Mouse (Mus musculus): Measurements from ENCODE around the gene Synj2bp.

DNA sequence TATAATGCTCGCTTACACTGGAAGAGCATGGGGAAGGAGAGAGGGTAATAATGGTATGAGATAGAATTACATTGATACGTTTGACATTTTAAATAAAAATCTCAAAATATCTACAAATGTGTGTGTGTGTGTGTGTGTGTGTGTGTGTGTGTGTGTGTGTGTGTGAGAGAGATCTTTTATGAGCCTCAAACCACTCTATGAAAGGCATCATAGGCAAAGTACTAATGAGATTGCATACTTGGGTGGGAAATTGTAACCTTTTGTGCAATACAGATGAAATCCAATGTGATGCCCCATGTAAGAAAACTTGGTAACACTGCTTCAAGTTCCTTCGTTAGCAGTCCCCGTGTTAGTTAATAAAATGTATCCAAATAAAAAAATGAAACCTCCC lies 313 bp upstream of the Synj2bp start:
- no peak for TF ChIP-seq NRF1 (IDR thresholded peaks at IDR 0.05; ENCODE audit: insufficient read depth, low read depth, low read length, poor library complexity, severe bottlenecking)
- TF ChIP-seq TCF12 (IDR thresholded peaks at IDR 0.05; ENCODE audit: low read depth, low read length): no peak
- no peak for TF ChIP-seq POLR2AphosphoS2 (IDR thresholded peaks at IDR 0.05; ENCODE audit: low read length)
- no peak; the same call in 1 of the 2 replicates for TF ChIP-seq NELFE (IDR thresholded peaks at IDR 0.05; ENCODE audit: low read depth, low read length)
- no peak for TF ChIP-seq UBTF (IDR thresholded peaks at IDR 0.05; ENCODE audit: borderline replicate concordance, insufficient read depth, low read depth, low read length)
- TF ChIP-seq ELF1 (IDR thresholded peaks at IDR 0.05; ENCODE audit: low read depth, low read length): no peak
- TF ChIP-seq EP300 (IDR thresholded peaks at IDR 0.05; ENCODE audit: low read depth in 1 of 2, low read length in 2 of 2): no peak
- TF ChIP-seq POLR2A (IDR thresholded peaks at IDR 0.05; ENCODE audit: control insufficient read depth in 1 of 2, insufficient read depth in 1 of 2, low read depth in 1 of 2, low read length in 2 of 2, poor library complexity in 1 of 2): no peak; a peak in 1 of 4 replicates
- no peak for TF ChIP-seq CHD1 (IDR thresholded peaks at IDR 0.05; ENCODE audit: low read depth, low read length)
- TF ChIP-seq HCFC1 (IDR thresholded peaks at IDR 0.05; ENCODE audit: low read depth, low read length): no peak
- TF ChIP-seq JUND (IDR thresholded peaks at IDR 0.05; ENCODE audit: low read depth, low read length): no peak

Measured in MEL (cell line).